Mouse (Mus musculus) gastrocnemius, postnatal 14 days (tissue): ENCODE measurements around the gene Hmcn2. TPM values are rescaled to one million over a fixed set of nuclear protein-coding genes. Genes with fewer than 3 reads are reported as not detected.
A peak's percentile ranks its signal among the peaks of the same experiment; 100 is the strongest.

Experiments
- DNase-seq: peaks from one replicate; pipeline ENCODE4 v3.0.0; 2021; ENCODE audit warnings: mixed read lengths
- intact Hi-C: fragments of 180-260 bp; cut with DNase I; formaldehyde crosslinking; loops from one replicate; pipeline ENCODE4 v1.15.1; 2025; ENCODE audit warnings: low total_unique reads
- total RNA-seq, 2 experiments: library from RNA; stranded (reverse); gene quantifications; 2 replicates each; pipeline ENCODE4 v1.2.3; 2021

Gene Hmcn2
- total RNA-seq, 2 experiments from 2014 or later = 44.0 to 45.2 TPM

DNA sequence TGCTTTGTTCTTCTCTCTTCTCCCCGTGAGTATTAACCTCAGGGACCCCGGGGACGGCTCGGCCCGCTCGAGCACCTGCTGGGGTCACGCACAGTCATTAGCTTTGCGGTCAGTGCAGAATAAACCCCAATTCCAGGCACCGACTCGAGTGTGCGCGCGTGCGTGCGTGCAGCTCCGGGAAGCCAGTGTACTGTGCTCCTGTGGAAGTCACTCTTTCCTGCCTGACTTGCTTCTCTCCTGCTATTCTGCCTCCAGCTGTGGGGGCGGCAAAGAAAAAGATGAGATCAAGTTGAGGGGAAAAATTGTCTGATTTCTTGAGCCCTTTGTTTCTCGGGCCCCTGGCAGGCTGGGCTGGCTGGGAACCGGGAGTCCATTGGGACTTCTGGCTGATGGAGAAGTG, 183.4 kb downstream of the Hmcn2 start:
- intact Hi-C loops = no loop called here
- no peak for DNase-seq

DNA sequence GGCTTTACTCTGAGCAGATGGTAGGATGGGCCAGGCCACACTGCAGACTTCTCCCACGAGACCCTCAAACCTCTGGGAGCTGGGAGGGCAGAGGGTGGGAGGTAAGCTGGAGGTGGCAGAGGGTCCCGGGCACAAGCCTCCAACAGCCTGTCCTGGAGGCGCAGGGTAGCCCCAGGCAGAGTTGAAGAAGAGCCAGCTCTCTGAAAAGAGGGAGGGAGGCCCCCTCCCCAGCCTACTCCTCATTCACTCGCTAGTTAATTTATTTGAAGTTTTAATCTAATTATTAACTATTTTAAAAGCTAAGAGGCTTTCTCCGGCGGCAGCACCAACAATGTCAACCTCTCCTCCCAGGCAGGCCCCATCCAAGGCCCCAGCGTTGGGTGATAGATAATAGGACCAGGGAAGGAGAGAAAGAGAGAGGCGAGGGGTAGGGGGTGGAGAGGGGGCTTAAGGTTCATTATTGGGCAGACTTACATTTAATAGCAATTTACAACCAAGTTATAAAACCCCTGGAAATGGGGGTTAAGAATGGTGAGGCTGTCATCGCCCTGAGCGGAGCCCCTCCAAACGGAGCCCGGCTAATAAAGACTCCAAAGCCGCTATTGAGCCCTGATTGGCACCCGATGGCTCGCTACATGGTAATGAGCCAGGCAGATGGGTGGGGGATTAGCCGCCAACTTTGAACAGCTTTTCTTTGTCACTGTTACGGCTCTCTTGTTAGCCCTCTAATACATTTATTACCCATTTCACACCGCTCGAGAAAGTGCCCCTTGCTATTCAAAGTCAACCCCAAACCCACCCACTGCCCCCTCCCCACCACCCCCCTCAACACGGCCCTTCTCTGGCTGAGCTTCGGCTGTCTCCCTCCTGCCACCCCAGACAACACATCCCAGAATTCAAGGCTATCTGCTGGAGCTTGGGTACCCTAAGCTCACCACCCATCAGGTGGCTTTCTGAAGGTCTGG, 185.4 kb downstream of the Hmcn2 start:
- intact Hi-C loops = no loop called here
- DNase-seq = no peak

DNA sequence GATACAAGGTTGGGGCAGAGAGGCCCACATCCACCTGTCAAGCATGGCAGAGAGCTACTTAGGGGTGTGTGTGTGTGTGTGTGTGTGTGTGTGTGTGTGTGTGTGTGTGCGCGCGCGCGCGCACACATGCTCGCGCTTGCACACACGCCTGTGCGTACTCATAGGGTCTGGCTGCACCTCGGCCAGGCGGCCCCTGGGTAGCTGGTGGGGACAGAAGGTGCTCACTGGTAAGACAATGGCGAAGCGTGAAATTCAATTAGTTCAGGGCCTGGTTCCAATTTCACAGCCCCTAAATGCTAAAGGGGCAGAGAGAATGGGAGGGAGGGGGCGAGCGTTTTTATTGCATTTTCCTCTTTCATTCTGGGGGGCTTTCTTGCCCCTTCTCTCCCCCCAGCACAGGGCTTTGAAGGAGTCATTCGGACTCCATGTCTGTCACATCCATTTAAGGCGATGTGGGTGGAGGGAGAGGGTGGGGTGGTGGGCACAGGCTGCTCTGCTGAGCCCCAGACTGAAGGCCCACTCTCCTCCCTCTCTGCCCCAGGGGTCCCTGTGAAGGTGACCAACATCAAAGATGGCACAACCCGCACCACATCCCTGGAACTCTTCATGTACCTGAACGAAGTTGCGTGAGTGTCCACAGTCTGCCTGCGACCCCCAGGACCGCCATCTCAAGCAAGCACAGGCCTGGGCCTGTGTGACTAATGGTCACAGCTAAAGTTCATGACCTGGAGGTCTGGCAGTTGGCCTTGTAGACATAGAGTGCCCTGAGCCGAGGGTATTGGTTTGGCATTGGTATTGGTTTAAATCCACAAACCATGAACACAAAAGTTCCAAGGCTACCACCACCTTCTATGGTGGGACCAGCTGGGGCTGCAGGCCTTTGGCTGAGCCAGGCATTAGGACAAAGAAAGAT, 186.3 kb downstream of the Hmcn2 start:
- no peak for DNase-seq
- intact Hi-C loops = no loop called here

DNA sequence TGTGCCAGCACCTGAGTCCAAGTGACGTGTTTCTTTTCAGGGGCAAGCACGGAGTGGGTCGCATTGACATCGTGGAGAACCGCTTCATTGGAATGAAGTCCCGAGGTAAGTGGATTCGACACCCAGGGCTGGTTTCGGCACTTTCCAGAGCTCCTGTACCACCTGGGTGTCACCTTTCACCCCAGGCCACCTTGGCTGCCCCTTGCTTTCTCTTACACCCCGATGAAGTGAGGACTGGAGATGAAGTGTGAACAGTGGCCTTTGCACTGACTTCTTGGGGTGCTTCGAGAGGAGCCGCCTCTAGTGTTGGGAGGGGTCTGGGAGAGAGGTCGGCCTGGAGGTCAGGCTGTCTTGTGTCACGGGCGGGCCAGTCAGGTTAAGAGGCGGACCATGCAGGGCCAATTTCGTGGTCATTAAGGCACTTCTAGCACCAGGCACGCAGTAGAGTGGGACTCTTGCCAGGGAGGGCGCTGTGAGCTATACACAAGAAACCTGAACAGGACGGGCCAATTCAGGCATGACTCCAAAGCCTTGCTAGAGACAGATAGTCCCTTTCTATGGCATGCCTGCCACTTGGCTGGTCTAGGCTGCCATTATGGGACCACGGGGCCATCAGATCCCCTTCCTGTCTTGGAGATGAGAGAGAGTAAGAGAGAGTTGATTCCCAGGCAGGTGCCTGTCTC, 187.4 kb downstream of the Hmcn2 start:
- peak; percentile 24 for DNase-seq
- intact Hi-C loops = no loop called here

DNA sequence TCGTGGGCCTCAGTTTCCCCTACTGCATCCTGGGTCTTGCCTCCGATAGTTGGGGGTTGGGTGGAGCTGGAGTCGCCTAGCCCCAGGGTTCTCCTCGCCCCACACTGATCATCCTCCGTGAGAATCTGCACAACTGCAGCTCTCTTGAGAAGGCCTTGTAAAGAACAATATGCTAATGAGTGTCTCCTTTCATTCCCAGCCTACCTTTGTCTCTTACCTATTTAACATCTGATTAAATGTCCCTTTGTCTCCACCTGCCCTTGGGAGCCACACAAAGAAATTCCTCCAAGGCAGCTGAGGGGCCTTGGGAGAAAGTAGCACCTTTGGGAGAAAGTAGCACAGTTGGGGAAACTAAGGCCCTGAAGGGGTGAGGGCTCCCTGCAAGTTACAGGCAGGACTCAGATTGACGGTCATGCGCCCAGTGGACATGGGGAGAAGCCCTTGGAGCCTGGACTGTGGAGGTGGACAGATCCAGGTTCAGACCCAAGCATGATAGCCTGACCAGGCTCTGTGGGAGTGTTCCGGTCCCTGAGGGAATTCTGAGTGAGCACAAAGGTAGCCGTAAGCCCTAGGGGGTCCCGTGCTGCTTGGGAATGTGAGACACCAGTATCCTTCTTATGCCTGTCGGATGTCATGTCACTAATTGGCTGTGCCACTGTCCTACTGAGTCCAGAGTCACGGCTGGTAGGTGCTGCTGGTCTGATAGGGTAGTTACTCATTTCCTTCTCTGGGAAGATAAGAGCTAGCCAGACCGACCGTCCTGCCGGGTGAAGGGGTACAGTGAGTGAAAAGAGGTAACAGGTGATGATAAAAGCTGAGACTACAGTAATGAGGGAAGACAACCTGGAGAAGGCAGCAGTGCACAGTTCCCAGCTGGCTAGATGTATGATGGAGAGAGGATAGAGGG, 188.7 kb downstream of the Hmcn2 start:
- no peak for DNase-seq
- intact Hi-C loops = no loop called here

- intact Hi-C loops = no loop called here
- no peak for DNase-seq
Observed at GRCm38 (mm10) chr2:31505472-31505871, 191.3 kb downstream of the Hmcn2 start.

DNA sequence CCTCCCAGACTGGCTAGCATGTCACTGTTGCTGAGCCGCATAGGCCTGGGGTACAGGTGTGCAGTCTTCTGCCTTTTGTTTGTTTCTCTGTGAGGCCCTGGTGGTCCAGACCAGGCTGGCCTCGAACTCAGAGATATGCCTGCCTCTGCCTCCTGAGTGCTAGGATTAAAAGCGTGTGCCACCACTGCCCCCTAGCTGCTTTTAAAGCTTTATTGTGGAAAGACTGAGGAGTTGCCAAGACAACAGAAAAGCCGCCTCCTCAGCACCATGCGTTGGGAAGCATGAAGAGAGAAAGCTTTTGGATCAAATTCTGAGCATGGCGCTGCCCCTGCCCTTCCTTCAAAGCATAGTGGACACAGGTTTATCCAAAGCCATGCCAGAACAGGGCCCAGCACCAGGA, 194.6 kb downstream of the Hmcn2 start:
- intact Hi-C loops = no loop called here
- DNase-seq = no peak

Other genes starting within 250 kb of the Hmcn2 start
- 10 to 100 TPM; 16.5 to 21.1 TPM for gene Fnbp1, start 172.4 kb upstream of the Hmcn2 start, total RNA-seq
- 10 to 100 TPM; 24.7 to 25.2 TPM for gene Gpr107, start 162.1 kb upstream of the Hmcn2 start, total RNA-seq
- 10 to 100 TPM in 1 of 2 experiments, 1 to 10 TPM in 1; 6.1 to 12.0 TPM for gene Ncs1, start 68.6 kb upstream of the Hmcn2 start, total RNA-seq
- gene Ass1, start 155.8 kb downstream of the Hmcn2 start, total RNA-seq = 1 to 10 TPM; 1.2 to 2.0 TPM